Mouse (Mus musculus) Patski (cell line): ENCODE results near the gene Slc13a1. TPM values are rescaled to one million over a fixed set of nuclear protein-coding genes. Genes with fewer than 3 reads are reported as not detected.

Experiments
- ATAC-seq: fragments of 100-300 bp; one replicate; pipeline ENCODE4 v1.8.0; 2021
- CTCF ChIA-PET: fragments of 350-600 bp; sonication (Branson Sonifier 250); formaldehyde crosslinking; loops from one replicate; lab custom pipeline; 2022; ENCODE audit warnings: inconsistent platforms; lab: Charles Lee
- POLR2A ChIA-PET: fragments of 350-600 bp; sonication (Branson Sonifier 250); formaldehyde crosslinking; loops from one replicate; lab custom pipeline; 2022; ENCODE audit warnings: antibody characterized with exemption, inconsistent platforms; lab: Charles Lee
- DNase-seq: peaks from one replicate; pipeline ENCODE4 v3.0.0-alpha.2; 2011; ENCODE audit warnings: low read depth, low spot score
- H3K27me3 ChIP-seq: fragments of 371-371 bp; one replicate; pipeline ENCODE4 v1.5.1; 2021
- CTCF ChIP-seq: fragments of 100-300 bp; IDR thresholded peaks from one replicate; pipeline ENCODE4 v1.5.1; 2021
- in situ Hi-C: fragments of 300-500 bp; cut with MboI; formaldehyde crosslinking; loops from 3 replicates; pipeline ENCODE4 v1.11.1; 2018; ENCODE audit warnings: low pct_unique_long_range_greater_than_20kb, mixed read lengths
- polyA plus RNA-seq: library from polyadenylated mRNA; unstranded; gene quantifications from one replicate; pipeline ENCODE4 v1.2.3, GENCODE M21; 2021

The Slc13a1 gene
- polyA plus RNA-seq, 1 experiment from 2014 or later = not detected

DNA sequence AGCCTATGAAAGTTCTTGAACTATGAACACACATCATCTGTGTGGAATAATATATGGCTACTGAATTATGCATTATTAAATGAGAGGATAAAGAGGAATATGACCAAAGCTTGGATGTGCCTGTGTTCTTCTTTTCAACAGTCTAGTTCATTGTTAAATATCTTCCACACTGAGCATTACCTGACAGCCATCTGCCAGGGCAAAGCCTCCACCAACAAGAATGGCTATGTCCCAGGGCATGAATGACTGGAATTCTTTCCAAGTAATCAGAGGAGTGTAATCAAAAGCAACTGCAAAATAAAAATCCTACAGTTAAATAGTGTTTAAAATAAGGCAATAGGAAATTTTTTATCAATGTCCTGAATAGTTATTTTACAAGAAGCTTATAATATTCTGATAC is 70.5 kb downstream of the Slc13a1 start:
- POLR2A ChIA-PET = no interaction called here
- ATAC-seq = no peak
- TF ChIP-seq CTCF = no peak
- in situ Hi-C loops = no loop called here
- no peak for DNase-seq
- peaks cover 12% of the 10 kb centered on the region for H3K27me3 ChIP-seq
- CTCF ChIA-PET = no interaction called here

DNA sequence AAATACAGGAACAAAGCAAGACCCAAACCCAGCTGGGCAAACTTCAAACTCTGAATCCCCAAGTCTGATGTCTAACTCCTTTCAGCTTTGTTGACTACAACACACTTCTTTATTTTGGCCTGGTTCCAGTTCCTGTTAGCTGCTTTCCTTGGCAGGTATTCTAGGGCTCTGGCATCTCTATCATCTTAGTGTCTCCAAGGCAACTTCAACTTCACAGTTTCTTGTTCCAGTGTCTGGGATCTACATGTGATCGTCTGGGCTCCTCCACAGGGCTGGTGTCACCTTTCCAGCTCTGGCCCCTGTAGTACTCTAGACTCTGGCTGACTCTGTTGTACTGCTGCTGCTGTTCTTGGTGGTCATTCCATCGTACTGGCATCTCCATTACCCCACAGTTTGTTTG is 91.8 kb downstream of the Slc13a1 start:
- POLR2A ChIA-PET = no interaction called here
- no peaks in the 10 kb centered on the region for H3K27me3 ChIP-seq
- in situ Hi-C loops = no loop called here
- ATAC-seq (no peak), DNase-seq (no peak)
- CTCF ChIA-PET = no interaction called here
- TF ChIP-seq CTCF = no peak

DNA sequence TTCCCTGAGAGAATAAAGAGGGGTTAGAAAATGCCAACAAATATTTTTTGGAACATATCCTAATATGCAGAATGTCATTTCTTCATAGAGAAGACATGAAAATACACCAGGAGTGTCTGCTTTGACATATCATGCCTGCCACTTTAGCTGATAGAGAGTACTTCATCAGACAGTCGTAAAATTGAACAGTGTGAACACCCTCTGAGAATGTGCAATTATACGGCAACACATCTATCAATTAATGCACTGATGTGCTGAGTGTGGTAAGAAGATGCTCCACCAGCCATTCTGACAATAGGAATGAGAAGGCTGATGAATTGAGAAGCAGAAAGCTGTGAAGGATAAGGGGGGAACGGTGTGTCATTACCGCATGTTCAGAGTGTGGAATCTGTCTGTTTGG is 95.1 kb downstream of the Slc13a1 start:
- no peak for DNase-seq
- POLR2A ChIA-PET = no interaction called here
- no peak for TF ChIP-seq CTCF
- H3K27me3 ChIP-seq = no peaks in the 10 kb centered on the region
- no peak for ATAC-seq
- in situ Hi-C loops = no loop called here
- CTCF ChIA-PET = no interaction called here

DNA sequence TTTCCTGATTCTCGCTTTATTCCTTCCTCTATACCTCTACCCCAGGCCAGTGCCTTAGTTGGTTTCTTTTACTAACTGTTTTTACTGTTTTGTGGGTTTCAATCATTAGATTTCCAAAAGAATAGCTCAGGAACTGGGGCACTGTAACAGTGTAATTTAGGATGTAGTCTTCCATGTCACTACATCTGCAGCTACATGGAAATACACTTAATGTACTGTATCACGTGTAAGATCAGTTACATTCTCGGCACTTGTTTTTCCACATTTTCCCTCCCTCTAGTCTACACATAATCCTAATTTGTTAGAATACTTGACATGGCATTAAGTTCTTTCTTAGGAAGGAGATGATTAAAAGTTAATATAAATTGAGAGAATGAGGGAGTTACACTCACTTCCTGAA is 108.1 kb downstream of the Slc13a1 start:
- DNase-seq (no peak), ATAC-seq (no peak)
- in situ Hi-C loops = no loop called here
- TF ChIP-seq CTCF = no peak
- CTCF ChIA-PET = no interaction called here
- no peaks in the 10 kb centered on the region for H3K27me3 ChIP-seq
- POLR2A ChIA-PET = no interaction called here

DNA sequence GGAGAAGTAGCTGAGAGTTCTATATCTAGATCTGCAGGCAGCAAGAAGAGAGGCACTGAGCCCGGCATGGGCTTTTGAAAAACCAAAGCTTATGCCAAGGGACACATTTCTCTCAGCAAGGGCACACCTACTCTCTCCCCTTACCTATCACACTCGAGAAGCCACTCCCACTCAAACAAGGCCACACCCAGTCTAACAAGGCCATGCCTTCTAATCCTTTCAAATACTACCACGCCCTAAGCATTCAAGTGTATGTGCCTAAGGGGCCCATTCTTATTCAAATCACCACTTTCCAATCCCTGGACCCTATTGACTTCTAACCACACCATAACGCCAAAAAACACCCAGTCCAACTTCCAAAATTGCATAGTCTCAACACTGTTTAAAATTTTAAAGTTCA is 112.8 kb downstream of the Slc13a1 start:
- ATAC-seq (no peak), DNase-seq (no peak)
- in situ Hi-C loops = no loop called here
- no peaks in the 10 kb centered on the region for H3K27me3 ChIP-seq
- CTCF ChIA-PET = no interaction called here
- TF ChIP-seq CTCF = no peak
- POLR2A ChIA-PET = no interaction called here

DNA sequence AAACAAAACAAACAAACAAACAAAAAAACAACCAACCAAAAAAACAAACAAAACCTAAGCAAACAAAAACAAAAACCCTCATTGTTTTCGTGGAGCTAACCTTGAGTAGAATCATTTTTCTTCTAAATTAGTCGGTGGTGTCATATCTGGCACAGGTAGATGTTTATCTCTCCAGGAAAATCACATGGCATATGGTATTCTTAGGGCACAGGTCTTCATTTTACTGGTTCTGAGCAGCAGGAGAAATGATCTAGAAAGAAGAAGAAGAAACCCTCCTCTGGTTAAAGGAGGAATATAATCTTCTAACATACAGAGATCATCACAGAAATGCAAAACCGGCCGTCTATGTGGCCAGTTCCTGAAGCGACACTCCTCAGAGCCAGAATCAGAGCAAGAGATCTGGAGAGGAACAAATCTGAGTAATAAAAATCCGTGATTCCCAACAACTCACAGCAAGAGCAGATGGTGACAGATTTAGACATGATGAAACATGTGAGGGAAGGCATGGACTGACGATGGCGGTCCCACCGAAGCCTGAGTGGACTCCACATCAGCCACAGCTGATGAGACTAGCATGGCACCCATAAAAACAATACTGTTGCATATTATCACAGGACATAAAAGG is 113.7 kb downstream of the Slc13a1 start:
- ChIA-PET POLR2A (no interaction called here), CTCF (no interaction called here)
- no peak for TF ChIP-seq CTCF
- in situ Hi-C loops = no loop called here
- DNase-seq (no peak), ATAC-seq (no peak)
- no peaks in the 10 kb centered on the region for H3K27me3 ChIP-seq

DNA sequence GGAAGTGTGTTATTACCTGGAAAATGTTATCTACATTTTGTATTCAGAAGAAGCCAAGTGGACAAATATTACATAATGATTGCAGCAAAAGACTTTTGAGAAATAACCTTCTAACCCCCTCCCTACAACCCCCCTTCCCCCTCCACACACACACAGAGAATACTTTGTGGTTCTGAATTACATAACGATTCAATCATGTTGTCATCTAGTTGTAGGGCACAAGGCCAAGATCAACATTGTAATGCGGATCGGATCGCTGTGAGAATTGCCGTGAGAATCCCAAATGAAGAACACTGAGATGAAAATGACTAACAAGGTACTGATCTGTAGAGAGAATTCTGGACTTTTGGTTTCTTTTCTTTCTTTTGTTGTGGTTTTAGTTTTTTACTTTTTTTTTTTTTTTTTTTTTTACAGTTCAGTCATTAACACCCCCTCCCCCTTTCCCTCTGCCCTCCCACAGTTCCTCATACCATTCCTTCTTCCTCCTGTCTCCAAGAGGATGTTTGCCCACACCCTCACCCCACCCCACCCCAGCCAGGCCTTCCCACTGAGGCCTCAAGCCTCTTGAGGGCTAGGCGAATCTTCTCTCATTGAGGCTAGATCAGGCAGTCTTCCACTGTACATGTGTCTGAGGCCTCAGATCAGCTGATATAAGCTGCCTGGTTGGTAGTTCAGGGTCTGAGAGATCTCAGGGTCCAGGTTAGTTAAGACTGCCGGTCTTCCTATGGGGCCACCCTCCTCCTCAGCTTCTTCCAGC is 120.7 kb downstream of the Slc13a1 start:
- POLR2A ChIA-PET = no interaction called here
- CTCF ChIA-PET = no interaction called here
- peak; percentile 24 for DNase-seq
- H3K27me3 ChIP-seq = no peaks in the 10 kb centered on the region
- TF ChIP-seq CTCF = no peak
- ATAC-seq = no peak
- in situ Hi-C loops = no loop called here

DNA sequence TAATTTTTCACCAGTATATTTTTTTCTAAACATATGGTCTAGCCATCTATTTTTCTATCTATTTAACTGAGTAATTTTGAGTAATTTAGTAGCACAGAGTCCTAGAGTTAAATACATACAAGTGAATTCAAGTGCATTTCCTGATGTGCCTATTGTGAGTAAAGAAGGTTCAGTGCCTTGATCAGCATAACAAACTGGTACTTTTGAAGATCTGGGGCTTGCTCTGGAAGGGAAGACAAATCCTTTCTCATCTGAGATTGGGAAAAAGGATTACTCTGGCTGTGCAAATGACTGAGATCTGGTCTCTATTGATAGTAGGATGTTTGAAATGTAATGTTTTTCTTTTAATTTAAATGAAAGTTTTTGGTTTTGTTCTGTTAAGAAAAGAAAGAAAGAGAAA is 124.4 kb downstream of the Slc13a1 start:
- in situ Hi-C loops = no loop called here
- CTCF ChIA-PET = no interaction called here
- H3K27me3 ChIP-seq = no peaks in the 10 kb centered on the region
- ATAC-seq (no peak), DNase-seq (no peak)
- POLR2A ChIA-PET = no interaction called here
- TF ChIP-seq CTCF = no peak

Other genes with a start within 250 kb of the Slc13a1 start
- not detected for gene Tas2r118, start 198.0 kb downstream of the Slc13a1 start, polyA plus RNA-seq